Mouse (Mus musculus): ENCODE measurements at regions not wholly inside any gene's neighbourhood (a gene's known extent, or its start where the extent isn't known, plus 50 kb on each side); places are given as distances from the start of the nearest gene placed in this dataset.

GRCm38 (mm10) chr8:23314275-23315123 lies 903.3 kb downstream of the Mrps31 start:
- TF ChIP-seq POLR2A (IDR thresholded peaks at IDR 0.05; ENCODE audit: extremely low read depth, insufficient read depth, low read length) (no peak), CTCF (IDR thresholded peaks at IDR 0.05; ENCODE audit: low read depth, low read length) (no peak)
